Mouse (Mus musculus): ENCODE data around the gene Zdhhc24.

- no peak for TF ChIP-seq CTCF (IDR thresholded peaks at IDR 0.05; ENCODE audit: low read depth)
- no peak for TF ChIP-seq EP300 (IDR thresholded peaks at IDR 0.05; ENCODE audit: low read depth)
Measured at GRCm38 (mm10) chr19:4840848-4841247, 37.6 kb upstream of the Zdhhc24 start.
